Mouse (Mus musculus): ENCODE results near the gene Esrrg.

The Esrrg gene

GRCm38 (mm10) chr1:188069849-188070248 lies 461.3 kb downstream of the Esrrg start:
- DNase-seq (ENCODE audit: low spot score in 2 of 2), result no peak

- no peak for DNase-seq (ENCODE audit: low spot score in 2 of 2)
Observed at GRCm38 (mm10) chr1:188077561-188078195, 469.1 kb downstream of the Esrrg start.

GRCm38 (mm10) chr1:188080261-188080875 lies 471.8 kb downstream of the Esrrg start:
- no peak for DNase-seq (ENCODE audit: low spot score in 2 of 2)

GRCm38 (mm10) chr1:188082665-188083640 lies 474.4 kb downstream of the Esrrg start:
- no peak for DNase-seq (ENCODE audit: low spot score in 2 of 2)

- no peak for DNase-seq (ENCODE audit: low spot score in 2 of 2)
Observed at GRCm38 (mm10) chr1:188085116-188085879, 476.7 kb downstream of the Esrrg start.

GRCm38 (mm10) chr1:188093724-188094123 lies 485.1 kb downstream of the Esrrg start:
- no peak for DNase-seq (ENCODE audit: low spot score in 2 of 2)

GRCm38 (mm10) chr1:188101832-188102231 lies 493.2 kb downstream of the Esrrg start:
- DNase-seq (ENCODE audit: low spot score in 2 of 2), result no peak

GRCm38 (mm10) chr1:188103179-188103578 lies 494.6 kb downstream of the Esrrg start:
- no peak for DNase-seq (ENCODE audit: low spot score in 2 of 2)

GRCm38 (mm10) chr1:188105516-188105915 lies 496.9 kb downstream of the Esrrg start:
- DNase-seq (ENCODE audit: low spot score in 2 of 2), result no peak

GRCm38 (mm10) chr1:188107946-188108345 lies 499.4 kb downstream of the Esrrg start:
- DNase-seq (ENCODE audit: low spot score in 2 of 2), result no peak

GRCm38 (mm10) chr1:188111552-188111951 lies 503.0 kb downstream of the Esrrg start:
- no peak for DNase-seq (ENCODE audit: low spot score in 2 of 2)

GRCm38 (mm10) chr1:188113240-188113639 lies 504.6 kb downstream of the Esrrg start:
- no peak for DNase-seq (ENCODE audit: low spot score in 2 of 2)

GRCm38 (mm10) chr1:188118125-188118524 lies 509.5 kb downstream of the Esrrg start:
- DNase-seq (ENCODE audit: low spot score in 2 of 2), result peak; percentile 49 to 57

- no peak for DNase-seq (ENCODE audit: low spot score in 2 of 2)
Observed at GRCm38 (mm10) chr1:188119806-188120205, 511.2 kb downstream of the Esrrg start.

GRCm38 (mm10) chr1:188125521-188126021 lies 517.0 kb downstream of the Esrrg start:
- no peak for DNase-seq (ENCODE audit: low spot score in 2 of 2)

- DNase-seq (ENCODE audit: low spot score in 2 of 2), result no peak
Observed at GRCm38 (mm10) chr1:188136126-188136525, 527.5 kb downstream of the Esrrg start.

- no peak for DNase-seq (ENCODE audit: low spot score in 2 of 2)
Observed at GRCm38 (mm10) chr1:188139473-188139872, 530.9 kb downstream of the Esrrg start.

- no peak for DNase-seq (ENCODE audit: low spot score in 2 of 2)
Observed at GRCm38 (mm10) chr1:188140221-188140620, 531.6 kb downstream of the Esrrg start.

- DNase-seq (ENCODE audit: low spot score in 2 of 2), result no peak
Observed at GRCm38 (mm10) chr1:188147381-188148156, 539.0 kb downstream of the Esrrg start.

GRCm38 (mm10) chr1:188151066-188151465 lies 542.5 kb downstream of the Esrrg start:
- DNase-seq (ENCODE audit: low spot score in 2 of 2), result no peak

- DNase-seq (ENCODE audit: low spot score in 2 of 2), result no peak
Observed at GRCm38 (mm10) chr1:188152011-188152410, 543.4 kb downstream of the Esrrg start.

Data from frontal cortex, postnatal 10 days (tissue).